Mouse (Mus musculus): Measurements from ENCODE around the gene Ak7. TPM values are rescaled to one million over a fixed set of nuclear protein-coding genes. Genes with fewer than 3 reads are reported as not detected.

The Ak7 gene
- polyA plus RNA-seq, 1 experiment from 2014 or later = 0.21 TPM

- Histone ChIP-seq H3K9me3 (ENCODE audit: low read length) (no peaks in the 10 kb centered on the region), H3K4me2 (ENCODE audit: low read depth, low read length) (no peak overlapping the region), H3K27ac (ENCODE audit: low read depth) (no peak overlapping the region), H3K9ac (replicated peaks) (no peak overlapping the region), H3K4me1 (ENCODE audit: insufficient read depth) (peaks cover 21% of the 10 kb centered on the region), H3K36me3 (replicated peaks; ENCODE audit: insufficient read depth, low read length) (no peaks in the 10 kb centered on the region), H3K27me3 (ENCODE audit: insufficient read depth, low read length) (no peaks in the 10 kb centered on the region), H3K4me3 (ENCODE audit: low read depth, low read length) (no peak overlapping the region)
- no peak for DNase-seq
- TF ChIP-seq CTCF (IDR thresholded peaks at IDR 0.05; ENCODE audit: low read depth) (no peak), EP300 (IDR thresholded peaks at IDR 0.05; ENCODE audit: low read depth) (no peak)
- 93% methylated on average over 2 of the region's 2 CpGs for WGBS (ENCODE audit: insufficient replicate concordance)
- no peak for ATAC-seq
These were observed 81.8 kb downstream of the Ak7 start for GRCm38 (mm10) chr12:105787626-105788025.

DNA sequence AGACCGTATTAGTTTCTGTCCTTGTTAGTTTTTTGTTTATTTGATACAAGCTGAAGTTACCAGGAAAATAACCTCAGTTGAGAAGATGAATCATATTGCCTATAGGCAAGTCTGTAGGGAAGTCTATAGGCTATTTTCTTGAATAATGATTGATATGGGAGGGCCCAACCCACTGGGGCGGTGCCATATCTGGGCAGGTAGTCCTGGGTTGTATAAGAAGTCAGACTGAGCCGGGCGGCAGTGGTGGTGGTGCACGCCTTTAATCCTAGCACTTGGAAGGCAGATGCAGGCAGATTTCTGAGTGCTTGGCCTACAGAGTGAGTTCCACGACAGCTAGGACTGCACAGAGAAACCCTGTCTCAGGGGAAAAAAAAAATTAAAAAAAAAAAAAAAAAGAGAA, 84.1 kb downstream of the Ak7 start:
- H3K27ac ChIP-seq (ENCODE audit: low read depth) = no peak overlapping the region
- H3K9ac ChIP-seq (replicated peaks) = no peak overlapping the region
- no peaks in the 10 kb centered on the region for H3K36me3 ChIP-seq (replicated peaks; ENCODE audit: insufficient read depth, low read length)
- ATAC-seq (no peak), DNase-seq (no peak)
- no peaks in the 10 kb centered on the region for H3K9me3 ChIP-seq (ENCODE audit: low read length)
- H3K27me3 ChIP-seq (ENCODE audit: insufficient read depth, low read length) = no peaks in the 10 kb centered on the region
- H3K4me3 ChIP-seq (ENCODE audit: low read depth, low read length) = no peak overlapping the region
- TF ChIP-seq EP300 (IDR thresholded peaks at IDR 0.05; ENCODE audit: low read depth) = no peak
- no peak for TF ChIP-seq CTCF (IDR thresholded peaks at IDR 0.05; ENCODE audit: low read depth)
- H3K4me2 ChIP-seq (ENCODE audit: low read depth, low read length) = no peak overlapping the region
- WGBS (ENCODE audit: insufficient replicate concordance) = 74% methylated on average over 6 of the region's 6 CpGs
- peaks cover 15% of the 10 kb centered on the region for H3K4me1 ChIP-seq (ENCODE audit: insufficient read depth)

DNA sequence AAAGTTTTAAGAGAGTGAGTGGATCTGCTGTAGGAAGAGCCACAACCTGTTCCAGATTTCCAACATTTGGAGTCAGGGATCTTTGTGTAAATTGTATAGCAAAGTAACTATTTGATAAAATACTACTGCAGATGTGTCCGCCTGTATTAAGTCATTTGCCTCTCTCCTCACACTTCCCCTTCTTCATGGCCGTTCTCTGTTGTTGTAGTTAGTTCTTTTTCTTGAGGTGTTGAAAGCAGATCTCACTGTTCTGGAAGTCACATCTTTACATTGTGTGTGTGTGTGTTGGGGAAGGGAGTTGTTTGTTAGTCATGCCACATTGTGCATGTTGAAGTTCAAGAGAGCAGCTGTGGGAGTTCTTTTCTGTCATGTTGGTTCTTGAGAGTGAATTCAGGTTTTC, 89.1 kb downstream of the Ak7 start:
- H3K4me2 ChIP-seq (ENCODE audit: low read depth, low read length) = no peak overlapping the region
- H3K27ac ChIP-seq (ENCODE audit: low read depth) = no peak overlapping the region
- peaks cover 5% of the 10 kb centered on the region; the same call in 1 of the 2 replicates for H3K36me3 ChIP-seq (replicated peaks; ENCODE audit: insufficient read depth, low read length)
- peaks cover 2% of the 10 kb centered on the region; the same call in 1 of the 2 replicates for H3K4me1 ChIP-seq (ENCODE audit: insufficient read depth)
- TF ChIP-seq CTCF (IDR thresholded peaks at IDR 0.05; ENCODE audit: low read depth) (no peak), EP300 (IDR thresholded peaks at IDR 0.05; ENCODE audit: low read depth) (no peak)
- WGBS (ENCODE audit: insufficient replicate concordance) = 74% methylated on average over 2 of the region's 2 CpGs
- no peak overlapping the region for H3K9ac ChIP-seq (replicated peaks)
- H3K9me3 ChIP-seq (ENCODE audit: low read length) = no peaks in the 10 kb centered on the region
- H3K4me3 ChIP-seq (ENCODE audit: low read depth, low read length) = no peak overlapping the region
- no peak for ATAC-seq
- DNase-seq = no peak
- no peaks in the 10 kb centered on the region for H3K27me3 ChIP-seq (ENCODE audit: insufficient read depth, low read length)

DNA sequence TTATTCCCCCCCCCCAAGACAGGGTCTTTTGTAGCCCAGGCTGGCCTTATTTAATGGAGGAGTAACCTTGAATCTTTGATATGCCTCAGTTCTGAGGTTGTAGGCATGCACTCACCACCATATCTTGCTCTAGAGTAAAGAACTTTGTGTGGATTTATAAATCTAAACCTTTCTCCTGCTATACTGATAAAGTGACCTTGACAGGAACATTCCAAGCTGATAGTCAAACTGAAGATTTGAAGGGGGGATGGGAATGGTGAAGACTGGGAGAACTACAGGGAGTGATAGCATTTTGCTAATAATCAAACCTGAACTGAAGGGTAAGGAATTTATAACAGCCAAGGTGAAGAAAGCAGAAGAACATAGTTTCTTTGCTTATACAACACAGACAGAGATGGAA, 92.2 kb downstream of the Ak7 start:
- ATAC-seq (no peak), DNase-seq (no peak)
- no peaks in the 10 kb centered on the region for H3K9me3 ChIP-seq (ENCODE audit: low read length)
- no peak overlapping the region for H3K4me2 ChIP-seq (ENCODE audit: low read depth, low read length)
- peaks cover 28% of the 10 kb centered on the region for H3K36me3 ChIP-seq (replicated peaks; ENCODE audit: insufficient read depth, low read length)
- H3K27me3 ChIP-seq (ENCODE audit: insufficient read depth, low read length) = no peaks in the 10 kb centered on the region
- H3K9ac ChIP-seq (replicated peaks) = no peak overlapping the region
- no peak for TF ChIP-seq EP300 (IDR thresholded peaks at IDR 0.05; ENCODE audit: low read depth)
- no peak for TF ChIP-seq CTCF (IDR thresholded peaks at IDR 0.05; ENCODE audit: low read depth)
- H3K27ac ChIP-seq (ENCODE audit: low read depth) = no peak overlapping the region
- no peaks in the 10 kb centered on the region for H3K4me1 ChIP-seq (ENCODE audit: insufficient read depth)
- no peak overlapping the region for H3K4me3 ChIP-seq (ENCODE audit: low read depth, low read length)

DNA sequence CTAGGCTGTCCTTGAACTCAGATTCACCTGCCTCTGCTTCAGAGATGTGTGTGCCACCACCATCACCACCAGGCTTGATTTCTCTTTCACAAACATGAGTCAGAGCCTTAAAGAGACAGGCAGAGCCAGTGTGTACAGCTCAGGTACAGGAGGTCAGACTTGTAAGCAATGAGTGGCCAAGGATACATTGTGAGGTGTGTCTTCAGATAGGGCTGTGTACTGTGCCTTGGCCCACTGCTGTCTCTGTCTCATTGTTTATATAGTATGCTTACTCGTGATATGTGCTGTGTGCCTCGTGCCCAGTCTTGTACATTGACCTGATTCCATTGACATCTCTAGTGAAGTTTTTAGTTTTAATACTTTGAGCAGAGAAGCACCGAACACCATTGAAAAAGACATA, 100.0 kb downstream of the Ak7 start:
- Histone ChIP-seq H3K4me1 (ENCODE audit: insufficient read depth) (0 out of 2 replicates have a peak, but pooled peaks cover 5% of the 10 kb centered on the region), H3K9me3 (ENCODE audit: low read length) (no peaks in the 10 kb centered on the region), H3K27ac (ENCODE audit: low read depth) (peak overlapping the region; percentile 5; the same call in 1 of the 2 replicates), H3K4me3 (ENCODE audit: low read depth, low read length) (no peak overlapping the region), H3K36me3 (replicated peaks; ENCODE audit: insufficient read depth, low read length) (peaks cover 59% of the 10 kb centered on the region), H3K4me2 (ENCODE audit: low read depth, low read length) (no peak overlapping the region), H3K9ac (replicated peaks) (no peak overlapping the region), H3K27me3 (ENCODE audit: insufficient read depth, low read length) (no peaks in the 10 kb centered on the region)
- 78% methylated on average over 3 of the region's 3 CpGs for WGBS (ENCODE audit: insufficient replicate concordance)
- ATAC-seq (peak; percentile 75), DNase-seq (no peak)
- no peak for TF ChIP-seq EP300 (IDR thresholded peaks at IDR 0.05; ENCODE audit: low read depth)
- TF ChIP-seq CTCF (IDR thresholded peaks at IDR 0.05; ENCODE audit: low read depth) = no peak

GRCm38 (mm10) chr12:105806205-105806604, 100.4 kb downstream of the Ak7 start:
- 79% methylated on average over 3 of the region's 3 CpGs for WGBS (ENCODE audit: insufficient replicate concordance)
- no peak overlapping the region for H3K9ac ChIP-seq (replicated peaks)
- H3K36me3 ChIP-seq (replicated peaks; ENCODE audit: insufficient read depth, low read length) = peaks cover 60% of the 10 kb centered on the region
- H3K4me2 ChIP-seq (ENCODE audit: low read depth, low read length) = no peak overlapping the region
- H3K4me1 ChIP-seq (ENCODE audit: insufficient read depth) = 0 out of 2 replicates have a peak, but pooled peaks cover 5% of the 10 kb centered on the region
- no peak for ATAC-seq
- H3K9me3 ChIP-seq (ENCODE audit: low read length) = no peaks in the 10 kb centered on the region
- no peak for DNase-seq
- H3K4me3 ChIP-seq (ENCODE audit: low read depth, low read length) = no peak overlapping the region
- H3K27ac ChIP-seq (ENCODE audit: low read depth) = peak overlapping the region; percentile 5; the same call in 1 of the 2 replicates
- no peaks in the 10 kb centered on the region for H3K27me3 ChIP-seq (ENCODE audit: insufficient read depth, low read length)
- TF ChIP-seq CTCF (IDR thresholded peaks at IDR 0.05; ENCODE audit: low read depth) (no peak), EP300 (IDR thresholded peaks at IDR 0.05; ENCODE audit: low read depth) (no peak)

GRCm38 (mm10) chr12:105807416-105807815, 101.6 kb downstream of the Ak7 start:
- Histone ChIP-seq H3K9ac (replicated peaks) (no peak overlapping the region), H3K27me3 (ENCODE audit: insufficient read depth, low read length) (no peaks in the 10 kb centered on the region), H3K4me2 (ENCODE audit: low read depth, low read length) (no peak overlapping the region), H3K4me1 (ENCODE audit: insufficient read depth) (0 out of 2 replicates have a peak, but pooled peaks cover 5% of the 10 kb centered on the region), H3K36me3 (replicated peaks; ENCODE audit: insufficient read depth, low read length) (peaks cover 64% of the 10 kb centered on the region), H3K27ac (ENCODE audit: low read depth) (no peak overlapping the region), H3K4me3 (ENCODE audit: low read depth, low read length) (no peak overlapping the region), H3K9me3 (ENCODE audit: low read length) (no peaks in the 10 kb centered on the region)
- no peak for ATAC-seq
- no peak for DNase-seq
- WGBS (ENCODE audit: insufficient replicate concordance) = 72% methylated on average over 7 of the region's 7 CpGs
- no peak for TF ChIP-seq CTCF (IDR thresholded peaks at IDR 0.05; ENCODE audit: low read depth)
- no peak for TF ChIP-seq EP300 (IDR thresholded peaks at IDR 0.05; ENCODE audit: low read depth)

All from liver, postnatal 0 days (tissue).